Mouse (Mus musculus) heart, embryonic 12.5 days (tissue): ENCODE data around the gene Myo16. TPM values are rescaled to one million over a fixed set of nuclear protein-coding genes. Genes with fewer than 3 reads are reported as not detected.

Source experiments
- ATAC-seq: fragments of 200-750 bp; cut with Nextera tagmentation; 2 replicates; pipeline ENCODE4 v1.8.0; 2017; ENCODE audit warnings: moderate TSS enrichment, moderate library complexity; ENCODE audit not compliant: insufficient number of reproducible peaks, low FRiP score
- H3K27ac ChIP-seq: fragments of 300-500 bp; sonication (generic); 2 replicates; pipeline ENCODE4 v1.5.1; 2016; ENCODE audit warnings: mild to moderate bottlenecking, moderate library complexity; ENCODE audit not compliant: poor library complexity, severe bottlenecking
- H3K27me3 ChIP-seq: fragments of 300-500 bp; sonication (generic); replicated peaks from 2 replicates; pipeline ENCODE4 v1.6.1; 2016; ENCODE audit warnings: mild to moderate bottlenecking, moderate library complexity
- H3K36me3 ChIP-seq: fragments of 300-500 bp; sonication (generic); 2 replicates; pipeline ENCODE4 v1.6.1; 2016; ENCODE audit warnings: mild to moderate bottlenecking, moderate library complexity
- H3K4me1 ChIP-seq: fragments of 300-500 bp; sonication (generic); replicated peaks from 2 replicates; pipeline ENCODE4 v1.6.1; 2016; ENCODE audit warnings: mild to moderate bottlenecking
- H3K4me2 ChIP-seq: fragments of 300-500 bp; sonication (generic); 2 replicates; pipeline ENCODE4 v1.6.1; 2016; ENCODE audit warnings: mild to moderate bottlenecking, moderate library complexity
- H3K4me3 ChIP-seq: fragments of 300-500 bp; sonication (generic); 2 replicates; pipeline ENCODE4 v1.5.1; 2016; ENCODE audit warnings: mild to moderate bottlenecking
- H3K9ac ChIP-seq: fragments of 300-500 bp; sonication (generic); 2 replicates; pipeline ENCODE4 v1.6.1; 2016; ENCODE audit warnings: mild to moderate bottlenecking, moderate library complexity
- H3K9me3 ChIP-seq: fragments of 300-500 bp; sonication (generic); replicated peaks from 2 replicates; pipeline ENCODE4 v1.6.1; 2016; ENCODE audit warnings: mild to moderate bottlenecking, moderate library complexity
- WGBS: fragments of 180-500 bp; shearing (Covaris S2); methylation state at CpG from one replicate; pipeline ENCODE4 v1.1.7; 2016; 5-methylcytosine and 5-hydroxymethylcytosine counted together
- polyA plus RNA-seq: library from polyadenylated mRNA; unstranded; fragments of >200 nt; fragmentation: Nextera tagmentation; extraction: Ambion mirVana; gene quantifications from 2 replicates; pipeline ENCODE4 v1.2.1, GENCODE M21; 2016

Gene Myo16
- polyA plus RNA-seq, 1 experiment from 2014 or later, result 1.5 TPM

DNA sequence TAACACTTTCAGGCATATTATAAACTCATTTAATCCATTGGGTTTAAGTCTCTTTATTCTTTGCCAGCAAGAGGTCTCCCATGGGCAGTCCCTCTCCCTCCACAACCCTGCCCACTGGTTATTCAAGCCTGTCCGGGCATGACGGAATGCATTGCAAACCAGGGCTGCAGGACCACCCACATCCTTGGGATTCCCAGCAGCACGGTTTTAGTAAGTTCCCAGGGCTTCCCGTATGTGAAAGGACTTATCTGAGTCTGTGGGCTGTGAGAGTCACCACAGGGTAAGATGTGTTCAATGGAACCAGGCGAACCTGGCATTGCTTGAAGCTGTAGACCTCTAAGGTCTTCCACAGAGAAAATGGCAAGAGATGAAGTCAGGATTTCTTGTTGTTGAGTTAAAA, 471.6 kb downstream of the Myo16 start:
- H3K36me3 ChIP-seq, result 0 out of 2 replicates have a peak, but pooled peaks cover 3% of the 10 kb centered on the region
- no peak for ATAC-seq
- WGBS, result 51% methylated on average over 5 of the region's 5 CpGs
- H3K4me1 ChIP-seq, result no peaks in the 10 kb centered on the region
- peaks cover 5% of the 10 kb centered on the region; the same call in 1 of the 2 replicates for H3K9me3 ChIP-seq
- H3K9ac ChIP-seq, result no peak overlapping the region
- H3K27me3 ChIP-seq, result no peaks in the 10 kb centered on the region
- no peak overlapping the region for H3K27ac ChIP-seq
- no peak overlapping the region for H3K4me3 ChIP-seq
- H3K4me2 ChIP-seq, result no peak overlapping the region

DNA sequence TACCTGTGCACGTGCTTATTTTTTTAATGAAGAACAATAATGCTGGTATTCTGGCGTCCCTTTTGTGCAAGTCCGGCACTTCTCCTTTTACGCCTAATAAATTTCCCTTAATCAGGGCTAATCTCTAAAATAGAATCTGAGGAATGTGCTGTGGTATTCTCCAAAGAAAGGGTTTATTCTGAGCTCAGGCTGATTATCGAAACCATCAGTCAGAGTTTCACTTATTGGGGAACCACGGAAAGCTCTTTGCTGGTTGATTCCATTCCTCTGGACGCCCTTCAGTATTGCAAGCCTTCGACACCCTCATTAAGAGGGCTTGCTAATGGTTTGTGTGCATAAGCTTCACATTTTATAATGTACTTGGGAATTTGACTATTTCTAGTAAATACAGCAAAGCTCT, 475.0 kb downstream of the Myo16 start:
- WGBS, result 67% methylated on average over 8 of the region's 8 CpGs
- Histone ChIP-seq H3K36me3 (0 out of 2 replicates have a peak, but pooled peaks cover 3% of the 10 kb centered on the region), H3K9ac (no peak overlapping the region), H3K27me3 (no peaks in the 10 kb centered on the region), H3K27ac (no peak overlapping the region), H3K4me1 (peaks cover 6% of the 10 kb centered on the region; the same call in 1 of the 2 replicates), H3K9me3 (peaks cover 5% of the 10 kb centered on the region; the same call in 1 of the 2 replicates), H3K4me2 (no peak overlapping the region), H3K4me3 (no peak overlapping the region)
- no peak for ATAC-seq

DNA sequence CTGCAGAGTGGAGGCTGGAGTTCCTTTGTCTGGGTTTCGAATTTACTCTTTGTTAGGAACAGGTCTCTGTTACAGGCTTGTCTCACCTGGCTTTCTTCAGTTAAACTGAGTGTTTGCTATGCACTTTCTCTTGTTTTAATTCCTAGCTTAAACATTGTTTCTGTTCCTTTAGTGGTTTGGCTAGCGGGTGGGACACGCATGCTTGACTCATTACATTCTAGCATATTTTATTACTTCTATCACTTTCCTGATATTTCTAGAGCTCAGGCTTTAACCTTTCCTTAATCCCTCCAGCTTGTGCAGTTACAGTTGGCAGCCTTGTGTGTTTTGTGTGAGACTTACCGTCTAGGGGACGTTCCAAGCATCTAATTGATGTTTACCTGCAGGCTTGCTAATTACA, 476.2 kb downstream of the Myo16 start:
- Histone ChIP-seq H3K9ac (no peak overlapping the region), H3K27ac (no peak overlapping the region), H3K4me2 (no peak overlapping the region), H3K4me3 (no peak overlapping the region), H3K4me1 (peaks cover 14% of the 10 kb centered on the region), H3K27me3 (no peaks in the 10 kb centered on the region), H3K9me3 (no peaks in the 10 kb centered on the region), H3K36me3 (no peaks in the 10 kb centered on the region)
- WGBS, result 64% methylated on average over 5 of the region's 5 CpGs
- ATAC-seq, result no peak

DNA sequence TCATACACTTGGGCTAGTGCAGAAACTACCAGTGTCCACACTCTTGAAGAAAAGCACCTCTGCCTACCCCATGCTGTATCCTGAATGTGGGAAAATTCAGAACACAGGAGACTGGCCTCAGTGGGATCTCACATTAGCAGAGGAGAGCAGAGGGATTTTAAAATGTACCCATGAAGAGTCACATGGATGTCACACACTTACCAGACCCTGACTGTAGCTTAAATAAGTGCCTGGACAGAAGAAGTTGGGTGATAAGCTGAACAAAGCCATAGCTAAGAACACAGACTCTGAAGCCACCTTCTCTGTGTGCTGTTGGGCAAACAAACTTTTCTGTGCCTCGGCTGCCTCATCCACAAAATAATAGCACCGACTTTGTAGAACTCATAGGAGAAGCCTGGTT, 477.3 kb downstream of the Myo16 start:
- Histone ChIP-seq H3K4me3 (no peak overlapping the region), H3K27ac (no peak overlapping the region), H3K4me1 (peaks cover 14% of the 10 kb centered on the region), H3K4me2 (no peak overlapping the region), H3K27me3 (no peaks in the 10 kb centered on the region), H3K9ac (no peak overlapping the region), H3K9me3 (no peaks in the 10 kb centered on the region), H3K36me3 (no peaks in the 10 kb centered on the region)
- ATAC-seq, result no peak
- WGBS, result 84% methylated on average over 2 of the region's 2 CpGs

DNA sequence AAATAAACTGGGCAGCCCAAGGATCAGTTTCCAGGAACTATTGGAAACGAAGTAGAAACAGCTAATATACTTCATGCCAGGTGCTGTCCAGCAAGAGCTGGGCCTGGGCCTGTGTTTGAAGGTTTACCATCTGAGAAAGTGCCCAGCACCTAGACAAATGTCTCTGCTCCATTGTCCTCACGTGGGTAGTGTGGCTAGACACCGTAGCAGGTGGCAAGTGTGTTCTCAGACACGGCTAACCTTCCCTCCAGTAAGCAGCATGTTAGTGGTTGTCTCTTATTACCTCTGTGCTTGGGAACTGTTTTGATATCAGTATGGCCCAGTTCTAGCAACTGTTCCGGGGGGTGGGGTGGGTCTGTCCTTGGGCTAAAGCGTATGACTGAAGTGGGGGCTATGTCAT, 478.9 kb downstream of the Myo16 start:
- ATAC-seq, result no peak
- no peaks in the 10 kb centered on the region for H3K27me3 ChIP-seq
- WGBS, result 80% methylated on average over 6 of the region's 6 CpGs
- no peak overlapping the region for H3K4me2 ChIP-seq
- H3K36me3 ChIP-seq, result no peaks in the 10 kb centered on the region
- no peak overlapping the region for H3K27ac ChIP-seq
- no peak overlapping the region for H3K9ac ChIP-seq
- no peaks in the 10 kb centered on the region for H3K9me3 ChIP-seq
- H3K4me3 ChIP-seq, result no peak overlapping the region
- peaks cover 14% of the 10 kb centered on the region for H3K4me1 ChIP-seq

DNA sequence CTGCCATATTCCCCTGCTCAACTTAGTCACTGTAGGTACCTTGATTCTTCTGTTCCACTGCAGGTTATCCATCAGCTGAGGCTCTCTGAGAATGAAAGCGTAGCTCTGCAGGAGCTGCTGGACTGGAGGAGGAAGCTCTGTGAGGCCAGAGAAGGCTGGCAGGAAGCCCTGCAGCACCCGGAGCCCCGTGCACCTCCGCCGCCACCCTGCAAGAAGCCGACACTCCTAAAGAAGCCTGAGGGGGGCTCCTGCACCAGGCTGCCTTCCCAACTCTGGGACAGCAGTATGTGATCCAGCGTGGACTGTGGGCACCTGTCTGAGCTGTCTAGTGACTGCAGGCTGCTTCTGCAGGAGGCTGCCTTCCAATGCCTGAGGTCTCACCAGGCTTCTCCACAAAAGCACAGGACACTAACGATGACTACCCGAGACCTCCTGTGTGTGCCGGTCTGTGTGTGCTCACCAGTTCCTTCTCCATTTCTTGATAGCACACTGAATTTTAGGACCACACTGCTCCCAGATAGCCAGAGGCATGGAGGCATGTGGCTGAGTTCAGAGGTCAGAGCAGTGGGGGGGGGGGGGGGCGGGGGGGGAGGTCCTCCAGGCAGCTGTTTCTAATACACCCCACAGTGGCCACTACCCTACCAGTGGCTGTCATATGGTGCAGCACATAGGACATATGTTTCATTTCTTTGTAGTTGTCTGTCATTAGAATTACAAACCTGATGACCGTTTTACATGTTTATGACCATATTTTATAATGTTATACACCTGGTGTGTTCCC, 479.8 kb downstream of the Myo16 start:
- Histone ChIP-seq H3K36me3 (no peaks in the 10 kb centered on the region), H3K9me3 (no peaks in the 10 kb centered on the region), H3K4me2 (no peak overlapping the region), H3K27me3 (no peaks in the 10 kb centered on the region), H3K4me3 (no peak overlapping the region), H3K9ac (no peak overlapping the region), H3K27ac (no peak overlapping the region), H3K4me1 (peaks cover 14% of the 10 kb centered on the region)
- WGBS, result 61% methylated on average over 12 of the region's 12 CpGs
- ATAC-seq, result no peak

DNA sequence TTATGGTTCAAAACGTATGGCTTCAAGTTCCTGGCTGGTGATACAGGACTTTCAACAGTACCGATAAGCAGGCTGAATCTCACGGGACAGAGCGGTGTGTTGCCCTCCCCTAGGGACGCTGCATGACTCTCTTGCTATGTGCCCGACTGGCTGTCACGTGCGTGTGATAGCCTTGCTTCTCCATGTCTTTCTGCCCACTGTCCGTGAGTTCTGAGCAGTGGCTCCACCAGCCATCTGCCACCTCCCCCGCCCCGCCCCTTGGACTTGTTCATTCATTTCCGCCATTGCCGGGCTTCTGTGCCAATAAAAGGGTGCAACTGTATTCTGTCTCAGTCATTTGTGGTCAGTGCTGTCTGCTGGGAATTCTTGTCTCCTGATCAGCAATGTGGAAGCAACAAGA, 480.7 kb downstream of the Myo16 start:
- Histone ChIP-seq H3K9ac (no peak overlapping the region), H3K27ac (no peak overlapping the region), H3K4me1 (peaks cover 14% of the 10 kb centered on the region), H3K9me3 (no peaks in the 10 kb centered on the region), H3K36me3 (no peaks in the 10 kb centered on the region), H3K4me3 (no peak overlapping the region), H3K27me3 (no peaks in the 10 kb centered on the region), H3K4me2 (peak overlapping the region; percentile 37)
- WGBS, result 66% methylated on average over 13 of the region's 13 CpGs
- ATAC-seq, result no peak

DNA sequence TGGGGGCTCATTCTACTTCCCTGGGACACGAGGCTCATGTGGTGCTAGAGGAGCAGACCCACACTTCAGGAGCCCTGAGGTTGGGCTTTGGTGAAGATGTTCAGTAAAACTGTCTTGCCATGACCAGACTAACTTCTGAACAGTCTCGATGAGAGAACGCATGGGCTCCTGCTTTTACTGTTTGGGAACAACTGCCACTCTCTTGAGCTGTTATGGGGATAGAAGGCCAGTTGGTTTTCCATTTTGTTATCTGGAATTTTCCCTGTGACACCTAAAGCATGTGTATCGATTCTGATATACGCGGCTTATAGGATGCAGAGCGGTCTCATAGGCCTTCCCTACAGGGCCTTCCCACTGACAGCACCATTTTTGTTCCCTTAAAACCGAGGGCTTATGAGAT, 485.2 kb downstream of the Myo16 start:
- no peak overlapping the region for H3K4me2 ChIP-seq
- no peaks in the 10 kb centered on the region for H3K36me3 ChIP-seq
- no peak overlapping the region for H3K4me3 ChIP-seq
- no peak overlapping the region for H3K27ac ChIP-seq
- no peaks in the 10 kb centered on the region for H3K27me3 ChIP-seq
- H3K9ac ChIP-seq, result no peak overlapping the region
- WGBS, result 86% methylated on average over 8 of the region's 8 CpGs
- no peaks in the 10 kb centered on the region for H3K9me3 ChIP-seq
- ATAC-seq, result no peak
- peaks cover 48% of the 10 kb centered on the region for H3K4me1 ChIP-seq

DNA sequence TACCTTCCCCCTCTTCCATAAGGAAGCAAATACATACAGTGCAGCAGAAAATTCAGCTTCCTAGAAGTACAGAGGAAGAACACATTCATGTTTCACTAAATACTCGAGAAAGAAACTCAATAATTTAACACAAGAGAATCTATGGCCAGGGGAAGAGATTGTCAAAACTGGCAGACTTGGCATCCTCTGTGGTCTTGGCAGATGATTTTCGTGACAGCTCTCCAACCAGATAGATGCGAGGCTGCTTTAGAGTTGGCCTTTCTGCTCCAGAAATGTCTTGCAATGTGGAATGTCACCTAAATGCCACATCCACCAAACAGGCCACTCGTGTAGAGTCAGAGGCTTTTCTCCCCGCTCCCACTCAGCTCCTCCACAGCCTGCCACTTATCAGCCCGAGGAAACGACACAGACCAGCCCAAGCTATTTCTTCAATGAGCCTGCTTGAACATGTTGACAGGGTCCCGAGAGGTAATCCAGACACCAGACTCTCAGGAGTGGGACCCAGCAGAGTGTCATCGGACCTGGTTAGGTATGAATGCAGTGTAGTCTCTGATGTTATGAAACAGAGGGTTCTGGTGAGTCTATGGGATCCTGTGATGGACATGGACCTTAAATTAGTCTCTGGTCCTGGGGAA, 486.6 kb downstream of the Myo16 start:
- ATAC-seq, result no peak
- H3K9me3 ChIP-seq, result no peaks in the 10 kb centered on the region
- WGBS, result 25% methylated on average over 9 of the region's 9 CpGs
- no peaks in the 10 kb centered on the region for H3K27me3 ChIP-seq
- peaks cover 51% of the 10 kb centered on the region for H3K4me1 ChIP-seq
- H3K27ac ChIP-seq, result peak overlapping the region; percentile 48
- no peak overlapping the region for H3K4me3 ChIP-seq
- no peak overlapping the region for H3K9ac ChIP-seq
- H3K36me3 ChIP-seq, result no peaks in the 10 kb centered on the region
- peak overlapping the region; percentile 19; the same call in 1 of the 2 replicates for H3K4me2 ChIP-seq

DNA sequence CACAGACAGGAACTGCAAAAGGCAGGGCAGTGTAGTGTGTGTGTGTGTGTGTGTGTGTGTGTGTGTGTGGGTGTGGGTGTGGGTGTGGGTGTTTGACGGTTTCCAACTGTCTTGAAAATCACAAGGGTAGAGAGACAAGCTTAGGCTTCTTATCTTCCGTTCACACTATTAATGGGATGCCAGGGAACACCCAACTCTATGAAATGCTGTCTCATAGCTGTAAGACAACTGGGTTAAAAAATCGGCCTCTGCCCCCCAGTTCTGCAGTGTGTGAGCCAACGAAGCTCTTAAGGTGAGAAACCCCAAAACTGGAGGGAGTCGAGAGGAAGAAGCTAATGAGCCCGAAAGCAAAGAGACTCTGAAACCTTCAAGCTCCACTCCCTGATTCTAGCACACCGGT, 487.1 kb downstream of the Myo16 start:
- H3K9me3 ChIP-seq, result no peaks in the 10 kb centered on the region
- H3K27ac ChIP-seq, result peak overlapping the region; percentile 48
- ATAC-seq, result no peak
- H3K4me1 ChIP-seq, result peaks cover 51% of the 10 kb centered on the region
- 36% methylated on average over 7 of the region's 7 CpGs for WGBS
- H3K27me3 ChIP-seq, result no peaks in the 10 kb centered on the region
- H3K4me3 ChIP-seq, result no peak overlapping the region
- peak overlapping the region; percentile 19; the same call in 1 of the 2 replicates for H3K4me2 ChIP-seq
- H3K36me3 ChIP-seq, result no peaks in the 10 kb centered on the region
- no peak overlapping the region; the same call in 1 of the 2 replicates for H3K9ac ChIP-seq

DNA sequence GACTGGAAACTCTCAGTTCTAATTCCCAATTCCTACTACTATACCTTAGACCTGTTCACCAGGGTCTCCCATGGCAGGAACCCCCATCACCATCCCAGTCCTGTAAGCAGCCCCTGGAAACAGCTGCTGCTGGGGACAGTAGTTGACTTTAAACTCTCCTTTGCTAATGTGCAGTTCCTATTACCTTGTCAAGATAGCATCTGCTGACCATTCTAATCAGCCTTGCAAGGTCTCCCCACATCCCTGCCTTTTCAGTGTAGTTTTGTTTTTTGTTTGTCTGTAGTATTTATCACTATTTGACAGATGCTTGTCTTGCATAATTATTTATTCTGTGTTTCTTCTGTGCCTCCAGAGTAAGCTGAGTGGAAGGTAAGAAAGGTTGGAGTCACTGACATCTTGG, 487.6 kb downstream of the Myo16 start:
- H3K9ac ChIP-seq, result no peak overlapping the region; the same call in 1 of the 2 replicates
- no peak overlapping the region for H3K4me2 ChIP-seq
- H3K4me3 ChIP-seq, result no peak overlapping the region
- H3K27ac ChIP-seq, result no peak overlapping the region
- ATAC-seq, result no peak
- H3K27me3 ChIP-seq, result no peaks in the 10 kb centered on the region
- H3K9me3 ChIP-seq, result no peaks in the 10 kb centered on the region
- no peaks in the 10 kb centered on the region for H3K36me3 ChIP-seq
- H3K4me1 ChIP-seq, result peaks cover 56% of the 10 kb centered on the region
